Mouse (Mus musculus): Measurements from ENCODE around the gene Cyp2d10. TPM values are rescaled to one million over a fixed set of nuclear protein-coding genes. Genes with fewer than 3 reads are reported as not detected.
"Not testable (repeated sequence)": the region's sequence is repeated elsewhere in the genome, so short reads cannot be mapped to it uniquely, and the experiment has no call there.

Cyp2d10 gene
- 2.1 and 3.4 TPM in 2 replicates for polyA plus RNA-seq (2015; fragmentation: Nextera tagmentation; extraction: Ambion mirVana)

GRCm38 (mm10) chr15:82406981-82407380 lies at the start of gene Cyp2d10:
Cyp2d10 (minus strand) TSS chr15:82407195.
- Histone ChIP-seq H3K27me3 (replicated peaks) (no peaks in the 10 kb centered on the region), H3K4me3 (replicated peaks) (no peak within 1 kb of the TSS), H3K9ac (no peak within 1 kb of the TSS), H3K4me1 (no peaks in the 10 kb centered on the region), H3K36me3 (no peaks in the 10 kb centered on the region), H3K9me3 (no peaks in the 10 kb centered on the region), H3K4me2 (no peak within 1 kb of the TSS), H3K27ac (no peak within 1 kb of the TSS)
- 89% methylated on average over 6 of the region's 6 CpGs for WGBS
- ATAC-seq (ENCODE audit: insufficient read depth, low FRiP score, low read depth) = no peak

GRCm38 (mm10) chr15:82456086-82456790 lies 49.2 kb upstream of the Cyp2d10 start:
- not testable (repeated sequence) for H3K9ac ChIP-seq; H3K4me3 ChIP-seq (replicated peaks); H3K27ac ChIP-seq; ATAC-seq (ENCODE audit: insufficient read depth, low FRiP score, low read depth); H3K4me1 ChIP-seq; H3K27me3 ChIP-seq (replicated peaks); H3K4me2 ChIP-seq; H3K9me3 ChIP-seq; H3K36me3 ChIP-seq
- WGBS = 85% methylated on average over 6 of the region's 6 CpGs

- H3K9me3 ChIP-seq; H3K27me3 ChIP-seq (replicated peaks); ATAC-seq (ENCODE audit: insufficient read depth, low FRiP score, low read depth); H3K36me3 ChIP-seq; H3K4me2 ChIP-seq; H3K27ac ChIP-seq; H3K9ac ChIP-seq; H3K4me3 ChIP-seq (replicated peaks); H3K4me1 ChIP-seq: not testable (repeated sequence)
- 84% methylated on average over 6 of the region's 6 CpGs for WGBS
Observed at GRCm38 (mm10) chr15:82453501-82453900, 46.5 kb upstream of the Cyp2d10 start.

DNA sequence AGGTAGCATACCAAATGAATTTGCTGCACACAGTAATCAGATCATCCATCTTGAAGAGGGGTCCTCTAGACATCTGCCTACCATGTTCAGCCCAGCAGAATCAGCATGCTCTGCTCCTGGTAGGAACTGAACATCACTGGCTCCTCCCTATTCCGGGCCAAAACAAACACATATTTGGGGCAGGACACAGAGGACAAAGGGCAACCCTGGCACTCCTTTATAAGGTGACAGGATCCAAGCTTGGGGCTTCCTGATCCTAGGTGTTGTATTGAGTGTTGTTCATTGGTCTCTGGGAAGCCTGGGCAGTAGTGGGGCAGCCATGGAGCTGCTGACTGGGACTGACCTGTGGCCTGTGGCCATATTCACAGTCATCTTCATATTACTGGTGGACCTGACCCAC lies 45.1 kb upstream of the Cyp2d10 start:
- H3K9ac ChIP-seq; H3K4me2 ChIP-seq; H3K9me3 ChIP-seq; H3K4me3 ChIP-seq (replicated peaks); H3K27me3 ChIP-seq (replicated peaks); ATAC-seq (ENCODE audit: insufficient read depth, low FRiP score, low read depth); H3K27ac ChIP-seq; H3K4me1 ChIP-seq; H3K36me3 ChIP-seq: not testable (repeated sequence)
- WGBS = 66% methylated on average over 1 of the region's 1 CpGs

DNA sequence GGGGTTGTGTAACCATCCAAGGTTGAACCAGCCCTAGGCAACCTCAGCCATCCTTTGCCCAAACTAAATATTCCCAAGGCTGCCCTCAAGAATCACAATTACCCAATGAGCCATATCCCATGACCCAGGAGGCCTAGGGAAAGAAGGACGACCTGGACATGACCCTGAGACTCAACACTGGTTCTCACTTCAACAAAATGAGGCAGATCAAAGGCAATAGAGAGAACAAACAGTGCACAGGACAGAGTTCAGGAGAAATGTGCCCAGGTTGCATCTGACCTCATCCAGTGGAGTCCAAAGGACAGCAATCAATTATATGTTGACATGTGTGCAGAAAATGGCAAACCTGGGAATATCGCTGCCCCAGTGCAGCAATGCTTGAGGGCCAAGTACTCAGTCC lies 43.0 kb upstream of the Cyp2d10 start:
- WGBS = 55% methylated on average over 2 of the region's 2 CpGs
- H3K4me1 ChIP-seq; ATAC-seq (ENCODE audit: insufficient read depth, low FRiP score, low read depth); H3K27me3 ChIP-seq (replicated peaks); H3K4me2 ChIP-seq; H3K36me3 ChIP-seq; H3K9ac ChIP-seq; H3K27ac ChIP-seq; H3K9me3 ChIP-seq; H3K4me3 ChIP-seq (replicated peaks): not testable (repeated sequence)

GRCm38 (mm10) chr15:82445196-82445595 lies 38.2 kb upstream of the Cyp2d10 start:
- no peak overlapping the region for H3K4me3 ChIP-seq (replicated peaks)
- no peaks in the 10 kb centered on the region for H3K27me3 ChIP-seq (replicated peaks)
- ATAC-seq (ENCODE audit: insufficient read depth, low FRiP score, low read depth) = no peak
- H3K4me1 ChIP-seq = no peaks in the 10 kb centered on the region
- H3K27ac ChIP-seq = no peak overlapping the region
- H3K36me3 ChIP-seq = no peaks in the 10 kb centered on the region
- H3K9ac ChIP-seq = no peak overlapping the region
- no peak overlapping the region for H3K4me2 ChIP-seq
- no peaks in the 10 kb centered on the region for H3K9me3 ChIP-seq
- WGBS = 88% methylated on average over 8 of the region's 8 CpGs

DNA sequence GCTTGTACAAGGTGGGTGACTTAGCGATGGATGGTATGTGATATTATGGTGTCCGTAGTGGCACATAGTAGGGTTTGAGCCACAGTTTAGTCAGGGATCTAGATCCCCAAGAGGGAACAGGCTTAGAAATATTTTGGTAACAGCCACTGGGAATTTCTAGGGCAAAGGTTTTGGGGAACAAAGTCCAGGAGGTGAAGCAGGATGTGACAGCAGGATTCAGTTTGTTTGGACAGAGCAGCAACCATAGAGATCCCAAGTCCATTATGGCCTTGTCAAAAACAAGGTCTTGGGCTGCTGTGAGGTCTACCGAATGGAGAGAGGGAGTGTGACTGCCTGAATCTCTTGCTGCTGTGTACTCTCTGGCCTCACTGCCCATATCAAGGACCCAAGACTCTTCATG lies 36.7 kb upstream of the Cyp2d10 start:
- no peaks in the 10 kb centered on the region for H3K9me3 ChIP-seq
- H3K27ac ChIP-seq = no peak overlapping the region
- H3K4me2 ChIP-seq = no peak overlapping the region
- no peak for ATAC-seq (ENCODE audit: insufficient read depth, low FRiP score, low read depth)
- H3K4me3 ChIP-seq (replicated peaks) = no peak overlapping the region
- H3K36me3 ChIP-seq = no peaks in the 10 kb centered on the region
- H3K27me3 ChIP-seq (replicated peaks) = no peaks in the 10 kb centered on the region
- no peaks in the 10 kb centered on the region for H3K4me1 ChIP-seq
- 81% methylated on average over 3 of the region's 3 CpGs for WGBS
- no peak overlapping the region for H3K9ac ChIP-seq

GRCm38 (mm10) chr15:82437975-82438617 lies 31.1 kb upstream of the Cyp2d10 start:
- Histone ChIP-seq H3K9ac (no peak overlapping the region), H3K4me1 (peaks cover 5% of the 10 kb centered on the region; the same call in 1 of the 2 replicates), H3K4me3 (replicated peaks) (no peak overlapping the region), H3K36me3 (no peaks in the 10 kb centered on the region), H3K4me2 (no peak overlapping the region), H3K27me3 (replicated peaks) (no peaks in the 10 kb centered on the region), H3K9me3 (no peaks in the 10 kb centered on the region), H3K27ac (no peak overlapping the region)
- WGBS = 60% methylated on average over 5 of the region's 5 CpGs
- peak; percentile 39; the same call in 1 of the 2 replicates for ATAC-seq (ENCODE audit: insufficient read depth, low FRiP score, low read depth)

- Histone ChIP-seq H3K4me2 (no peak overlapping the region), H3K27ac (no peak overlapping the region), H3K27me3 (replicated peaks) (no peaks in the 10 kb centered on the region), H3K9me3 (no peaks in the 10 kb centered on the region), H3K9ac (no peak overlapping the region), H3K4me1 (peaks cover 5% of the 10 kb centered on the region; the same call in 1 of the 2 replicates), H3K36me3 (no peaks in the 10 kb centered on the region), H3K4me3 (replicated peaks) (no peak overlapping the region)
- WGBS = 82% methylated on average over 2 of the region's 2 CpGs
- ATAC-seq (ENCODE audit: insufficient read depth, low FRiP score, low read depth) = no peak
Observed at GRCm38 (mm10) chr15:82435606-82436005, 28.6 kb upstream of the Cyp2d10 start.

DNA sequence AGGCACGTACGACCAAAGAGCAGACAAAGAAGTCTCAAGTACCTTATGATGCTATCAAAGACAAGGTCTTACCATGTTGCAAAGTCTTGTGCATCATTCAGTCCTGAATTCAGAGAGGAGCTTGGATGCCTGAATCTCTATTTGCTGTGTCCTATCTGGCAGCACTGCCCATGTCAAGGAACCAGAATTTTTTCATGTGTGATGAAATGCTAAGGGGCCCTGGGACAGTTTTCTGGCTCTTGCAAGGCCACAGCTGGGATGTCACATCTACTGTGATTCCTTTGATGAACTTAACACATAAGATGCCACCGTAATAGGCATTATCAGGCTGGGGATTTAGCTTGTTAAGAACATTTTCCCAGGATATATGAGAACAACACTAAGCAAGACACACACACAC lies 28.0 kb upstream of the Cyp2d10 start:
- Histone ChIP-seq H3K27ac (no peak overlapping the region), H3K9ac (no peak overlapping the region), H3K36me3 (no peaks in the 10 kb centered on the region), H3K4me2 (no peak overlapping the region), H3K4me3 (replicated peaks) (no peak overlapping the region), H3K9me3 (no peaks in the 10 kb centered on the region), H3K27me3 (replicated peaks) (no peaks in the 10 kb centered on the region), H3K4me1 (peaks cover 5% of the 10 kb centered on the region; the same call in 1 of the 2 replicates)
- 78% methylated on average over 3 of the region's 3 CpGs for WGBS
- no peak for ATAC-seq (ENCODE audit: insufficient read depth, low FRiP score, low read depth)

DNA sequence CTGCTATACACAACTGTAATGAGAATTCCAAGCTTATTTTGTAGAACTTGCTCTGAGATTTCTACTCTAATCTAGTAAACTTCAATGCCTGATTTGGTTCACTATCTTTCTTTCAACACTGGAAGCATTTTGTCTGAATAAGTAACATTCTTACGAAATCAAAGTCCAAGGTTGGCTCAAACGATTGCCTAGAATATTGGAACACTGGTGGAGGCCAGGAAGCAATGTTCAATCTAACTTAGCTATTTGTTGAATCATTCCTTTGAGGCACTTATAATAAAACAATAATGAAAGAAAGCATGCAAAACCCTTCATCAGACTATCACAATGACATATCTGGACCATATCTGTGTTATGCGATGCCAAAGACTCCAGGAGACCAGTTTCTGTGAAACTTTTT lies 27.5 kb upstream of the Cyp2d10 start:
- H3K9me3 ChIP-seq = no peaks in the 10 kb centered on the region
- no peak overlapping the region for H3K4me3 ChIP-seq (replicated peaks)
- no peaks in the 10 kb centered on the region for H3K27me3 ChIP-seq (replicated peaks)
- H3K36me3 ChIP-seq = no peaks in the 10 kb centered on the region
- H3K4me2 ChIP-seq = no peak overlapping the region
- H3K4me1 ChIP-seq = peaks cover 5% of the 10 kb centered on the region; the same call in 1 of the 2 replicates
- no peak overlapping the region for H3K27ac ChIP-seq
- H3K9ac ChIP-seq = no peak overlapping the region
- no peak for ATAC-seq (ENCODE audit: insufficient read depth, low FRiP score, low read depth)
- WGBS = 94% methylated on average over 3 of the region's 3 CpGs

GRCm38 (mm10) chr15:82433621-82434020 lies 26.6 kb upstream of the Cyp2d10 start:
- H3K9ac ChIP-seq = no peak overlapping the region
- H3K27me3 ChIP-seq (replicated peaks) = no peaks in the 10 kb centered on the region
- ATAC-seq (ENCODE audit: insufficient read depth, low FRiP score, low read depth) = no peak
- no peak overlapping the region for H3K4me2 ChIP-seq
- 90% methylated on average over 3 of the region's 3 CpGs for WGBS
- H3K9me3 ChIP-seq = no peaks in the 10 kb centered on the region
- H3K36me3 ChIP-seq = no peaks in the 10 kb centered on the region
- peaks cover 5% of the 10 kb centered on the region; the same call in 1 of the 2 replicates for H3K4me1 ChIP-seq
- no peak overlapping the region for H3K4me3 ChIP-seq (replicated peaks)
- no peak overlapping the region for H3K27ac ChIP-seq

All from stomach, embryonic 15.5 days (tissue).